Mouse (Mus musculus): ENCODE measurements at regions not wholly inside any gene's neighbourhood (a gene's known extent, or its start where the extent isn't known, plus 50 kb on each side); places are given as distances from the start of the nearest gene placed in this dataset.

DNA sequence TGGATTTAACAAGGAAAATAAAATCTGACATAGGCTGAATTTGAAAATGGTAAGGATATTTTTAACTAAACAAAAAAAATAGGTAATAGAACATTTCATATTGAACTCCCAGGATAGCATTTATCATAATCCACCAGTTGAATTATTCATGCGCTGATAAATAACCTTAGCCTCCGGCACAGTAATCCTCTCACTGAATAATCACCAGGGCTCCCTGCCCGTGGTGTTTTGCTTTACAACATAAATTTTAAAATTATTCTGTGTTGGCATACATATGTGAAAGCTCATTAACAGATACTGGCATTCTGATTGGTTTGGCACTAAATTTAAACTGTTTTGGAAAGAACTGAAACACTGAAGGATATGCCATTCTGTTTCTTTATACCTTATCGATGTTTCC is 181.6 kb upstream of the N6amt1 start:
- TF ChIP-seq CTCF (IDR thresholded peaks at IDR 0.05; ENCODE audit: borderline replicate concordance, extremely low read depth, insufficient read depth, insufficient read length) (no peak), POLR2A (IDR thresholded peaks at IDR 0.05; ENCODE audit: borderline replicate concordance, extremely low read depth, insufficient read depth, insufficient read length, poor library complexity, severe bottlenecking) (no peak)

Measured in brain, embryonic 14.5 days (tissue).